Mouse (Mus musculus): ENCODE results near the gene Fbxo8.

The Fbxo8 gene

GRCm38 (mm10) chr8:56550558-56551360, at the start of gene Fbxo8, which contains the start of gene Cep44:
Gene Fbxo8 (plus strand): TSS chr8:56551090.
Gene Cep44 (minus strand): TSS chr8:56551047.
- peak; percentile 46 to 72 for DNase-seq (ENCODE audit: low spot score in 2 of 2)

GRCm38 (mm10) chr8:56501911-56502310, 49.0 kb upstream of the Fbxo8 start:
- DNase-seq (ENCODE audit: low spot score in 2 of 2) = no peak

- no peak for DNase-seq (ENCODE audit: low spot score in 2 of 2)
Measured at GRCm38 (mm10) chr8:56508318-56508951, 42.5 kb upstream of the Fbxo8 start.

GRCm38 (mm10) chr8:56508952-56509479, 41.9 kb upstream of the Fbxo8 start:
- no peak for DNase-seq (ENCODE audit: low spot score in 2 of 2)

- no peak for DNase-seq (ENCODE audit: low spot score in 2 of 2)
Measured at GRCm38 (mm10) chr8:56518848-56519247, 32.0 kb upstream of the Fbxo8 start.

- no peak for DNase-seq (ENCODE audit: low spot score in 2 of 2)
Measured at GRCm38 (mm10) chr8:56520249-56520648, 30.6 kb upstream of the Fbxo8 start.

- DNase-seq (ENCODE audit: low spot score in 2 of 2) = no peak
Measured at GRCm38 (mm10) chr8:56521051-56521450, 29.8 kb upstream of the Fbxo8 start.

- no peak for DNase-seq (ENCODE audit: low spot score in 2 of 2)
Measured at GRCm38 (mm10) chr8:56528869-56529268, 22.0 kb upstream of the Fbxo8 start.

GRCm38 (mm10) chr8:56530359-56530758, 20.5 kb upstream of the Fbxo8 start:
- peak in 1 of 2 experiments; percentile 45 for DNase-seq (ENCODE audit: low spot score in 2 of 2)

GRCm38 (mm10) chr8:56540706-56541105, 10.2 kb upstream of the Fbxo8 start:
- DNase-seq (ENCODE audit: low spot score in 2 of 2) = no peak

GRCm38 (mm10) chr8:56547866-56548265, 3.0 kb upstream of the Fbxo8 start:
- no peak for DNase-seq (ENCODE audit: low spot score in 2 of 2)

GRCm38 (mm10) chr8:56551361-56551852, 517 bp downstream of the Fbxo8 start:
- peak; percentile 65 to 73 for DNase-seq (ENCODE audit: low spot score in 2 of 2)

GRCm38 (mm10) chr8:56552045-56552444, 1.2 kb downstream of the Fbxo8 start:
- no peak for DNase-seq (ENCODE audit: low spot score in 2 of 2)

GRCm38 (mm10) chr8:56552551-56553103, 1.7 kb downstream of the Fbxo8 start:
- DNase-seq (ENCODE audit: low spot score in 2 of 2) = no peak

- no peak for DNase-seq (ENCODE audit: low spot score in 2 of 2)
Measured at GRCm38 (mm10) chr8:56564399-56565047, 13.6 kb downstream of the Fbxo8 start.

- no peak for DNase-seq (ENCODE audit: low spot score in 2 of 2)
Measured at GRCm38 (mm10) chr8:56566856-56567255, 16.0 kb downstream of the Fbxo8 start.

- DNase-seq (ENCODE audit: low spot score in 2 of 2) = peak in 1 of 2 experiments; percentile 4
Measured at GRCm38 (mm10) chr8:56580918-56581317, 30.0 kb downstream of the Fbxo8 start.

GRCm38 (mm10) chr8:56582841-56583240, 32.0 kb downstream of the Fbxo8 start:
- peak in 1 of 2 experiments; percentile 4 for DNase-seq (ENCODE audit: low spot score in 2 of 2)

GRCm38 (mm10) chr8:56589004-56589403, 38.1 kb downstream of the Fbxo8 start:
- DNase-seq (ENCODE audit: low spot score in 2 of 2) = no peak

- DNase-seq (ENCODE audit: low spot score in 2 of 2) = no peak
Measured at GRCm38 (mm10) chr8:56591084-56591483, 40.2 kb downstream of the Fbxo8 start.

GRCm38 (mm10) chr8:56591502-56591901, 40.6 kb downstream of the Fbxo8 start:
- no peak for DNase-seq (ENCODE audit: low spot score in 2 of 2)

- DNase-seq (ENCODE audit: low spot score in 2 of 2) = no peak
Measured at GRCm38 (mm10) chr8:56606481-56606880, 55.6 kb downstream of the Fbxo8 start.
